Comparison of ENCODE assay signal across 32 mouse cellular contexts in genomic region chr11:79943136-79943535, GRCm38 (mm10). TPM values are rescaled to one million over a fixed set of nuclear protein-coding genes. Genes with fewer than 3 reads are reported as not detected.
DNase-seq lines count a peak whose midpoint lies in the region; ATAC-seq and TF ChIP-seq lines count a peak whose summit lies in the region.
"Had no signal": no experiment of that assay in that cellular context is flagged by ENCODE, and none has a peak within 500 bp of the region (broad histone marks: within the 10 kb centered on the region; RNA-seq: fewer than 3 reads in every experiment).

No protein-coding gene starts in this region.

- H3K36me3 ChIP-seq in heart, embryonic 12.5 days = peaks cover 86% of the 10 kb centered on the region
- H3K36me3 ChIP-seq in heart, adult 2 months (ENCODE audit: control insufficient read depth, insufficient read depth, low read length) = peaks cover 5% of the 10 kb centered on the region; the same call in 1 of the 2 replicates
- peaks cover 86% of the 10 kb centered on the region for H3K36me3 ChIP-seq in liver, embryonic 13.5 days
- peaks cover 64% of the 10 kb centered on the region for H3K36me3 ChIP-seq in liver, postnatal 0 days (replicated peaks; ENCODE audit: insufficient read depth, low read length)
- H3K36me3 ChIP-seq in liver, embryonic 16.5 days (ENCODE audit: control insufficient read depth, insufficient read depth) = peaks cover 39% of the 10 kb centered on the region

- no peaks in the 10 kb centered on the region for H3K27me3 ChIP-seq in heart, embryonic 12.5 days (replicated peaks)
- H3K27me3 ChIP-seq in heart, adult 2 months (ENCODE audit: control insufficient read depth, insufficient read depth, low read length) = no peaks in the 10 kb centered on the region
- no peaks in the 10 kb centered on the region for H3K27me3 ChIP-seq in liver, embryonic 13.5 days
- H3K27me3 ChIP-seq in liver, postnatal 0 days (ENCODE audit: insufficient read depth, low read length) = no peaks in the 10 kb centered on the region
- no peaks in the 10 kb centered on the region for H3K27me3 ChIP-seq in liver, embryonic 16.5 days (ENCODE audit: control insufficient read depth, insufficient read depth, low read depth, low read length)
- H3K27me3 ChIP-seq: CH12.LX; embryonic facial prominence, embryonic 13.5 days; forebrain, embryonic 12.5 days; forebrain, embryonic 15.5 days; heart, embryonic 15.5 days; intestine, embryonic 15.5 days; Patski had no signal

- no peaks in the 10 kb centered on the region for H3K4me1 ChIP-seq in heart, embryonic 12.5 days (replicated peaks)
- H3K4me1 ChIP-seq in heart, adult 2 months (ENCODE audit: control insufficient read depth, insufficient read depth, low read length) = no peaks in the 10 kb centered on the region
- peaks cover 13% of the 10 kb centered on the region for H3K4me1 ChIP-seq in liver, embryonic 13.5 days (replicated peaks)
- no peaks in the 10 kb centered on the region for H3K4me1 ChIP-seq in liver, postnatal 0 days (ENCODE audit: insufficient read depth)
- H3K4me1 ChIP-seq in liver, embryonic 16.5 days (ENCODE audit: control insufficient read depth, low read depth, low read length) = peaks cover 9% of the 10 kb centered on the region
- H3K4me1 ChIP-seq: embryonic facial prominence, embryonic 10.5 days; embryonic facial prominence, embryonic 13.5 days; forebrain, embryonic 12.5 days; forebrain, embryonic 15.5 days; heart, embryonic 15.5 days; intestine, embryonic 15.5 days had no signal

- no peaks in the 10 kb centered on the region for H3K79me2 ChIP-seq in heart, adult 2 months (replicated peaks; ENCODE audit: control insufficient read depth, insufficient read depth, low read length)

- 90% methylated on average over 8 of the region's 8 CpGs for WGBS in heart, embryonic 12.5 days
- 93% methylated on average over 8 of the region's 8 CpGs for WGBS in heart, adult 2 months
- 89% methylated on average over 8 of the region's 8 CpGs for WGBS in liver, embryonic 13.5 days (ENCODE audit: insufficient replicate concordance)
- 92% methylated on average over 8 of the region's 8 CpGs for WGBS in liver, postnatal 0 days (ENCODE audit: insufficient replicate concordance)
- WGBS in liver, embryonic 16.5 days (ENCODE audit: insufficient replicate concordance) = 88% methylated on average over 8 of the region's 8 CpGs

- no peaks in the 10 kb centered on the region for H3K9me3 ChIP-seq in heart, embryonic 12.5 days (replicated peaks)
- no peaks in the 10 kb centered on the region for H3K9me3 ChIP-seq in liver, embryonic 13.5 days (replicated peaks)
- H3K9me3 ChIP-seq in liver, postnatal 0 days (ENCODE audit: low read length) = no peaks in the 10 kb centered on the region
- H3K9me3 ChIP-seq in liver, embryonic 16.5 days (replicated peaks; ENCODE audit: control insufficient read depth, low read length) = no peaks in the 10 kb centered on the region
- H3K9me3 ChIP-seq: embryonic facial prominence, embryonic 10.5 days; embryonic facial prominence, embryonic 13.5 days; forebrain, embryonic 12.5 days; forebrain, embryonic 15.5 days; G1E; heart, embryonic 15.5 days; intestine, embryonic 15.5 days had no signal

- peak overlapping the region; percentile 57; the same call in 1 of the 2 replicates for H3K27ac ChIP-seq in heart, embryonic 12.5 days (ENCODE audit: poor library complexity, severe bottlenecking)
- no peak overlapping the region for H3K27ac ChIP-seq in heart, adult 2 months
- H3K27ac ChIP-seq in liver, embryonic 13.5 days = peak overlapping the region; percentile 48; the same call in 1 of the 2 replicates
- H3K27ac ChIP-seq in liver, postnatal 0 days (ENCODE audit: low read depth) = no peak overlapping the region
- no peak overlapping the region for H3K27ac ChIP-seq in liver, embryonic 16.5 days (ENCODE audit: low read length)
- H3K27ac ChIP-seq: embryonic facial prominence, embryonic 10.5 days; embryonic facial prominence, embryonic 13.5 days; forebrain, embryonic 12.5 days; forebrain, embryonic 15.5 days; heart, embryonic 15.5 days; hindbrain, embryonic 14.5 days; intestine, embryonic 15.5 days had no signal

- no peak for TF ChIP-seq CTCF in heart, adult 2 months (IDR thresholded peaks at IDR 0.05)
- no peak for TF ChIP-seq CTCF in liver, postnatal 0 days (IDR thresholded peaks at IDR 0.05; ENCODE audit: low read depth)

- H3K4me3 ChIP-seq in heart, embryonic 12.5 days = no peak overlapping the region
- no peak overlapping the region for H3K4me3 ChIP-seq in heart, adult 2 months
- H3K4me3 ChIP-seq in liver, embryonic 13.5 days (replicated peaks) = no peak overlapping the region
- no peak overlapping the region for H3K4me3 ChIP-seq in liver, postnatal 0 days (ENCODE audit: low read depth, low read length)
- no peak overlapping the region for H3K4me3 ChIP-seq in liver, embryonic 16.5 days (ENCODE audit: low read depth, low read length)
- H3K4me3 ChIP-seq: embryonic facial prominence, embryonic 10.5 days; embryonic facial prominence, embryonic 13.5 days; erythroblast, embryonic 14.5 days; forebrain, embryonic 12.5 days; forebrain, embryonic 15.5 days; heart, embryonic 15.5 days; intestine, embryonic 15.5 days had no signal

- no peak overlapping the region for H3K9ac ChIP-seq in heart, embryonic 12.5 days
- H3K9ac ChIP-seq in heart, adult 2 months (ENCODE audit: low read depth, low read length) = no peak overlapping the region
- H3K9ac ChIP-seq in liver, embryonic 13.5 days = peak overlapping the region; percentile 31; the same call in 1 of the 2 replicates
- H3K9ac ChIP-seq in liver, postnatal 0 days (replicated peaks) = no peak overlapping the region
- H3K9ac ChIP-seq in liver, embryonic 16.5 days (ENCODE audit: low read depth, low read length) = no peak overlapping the region
- H3K9ac ChIP-seq: embryonic facial prominence, embryonic 13.5 days; forebrain, embryonic 12.5 days; forebrain, embryonic 15.5 days; heart, embryonic 15.5 days; hindbrain, embryonic 14.5 days; intestine, embryonic 15.5 days had no signal

- intact Hi-C loops in heart, adult 2 months (cut with DNase I) = loop anchor here (10.0 kb wide), 1 partner anchor 498 kb away; no protein-coding TSS in a partner anchor

- H3K4me2 ChIP-seq in heart, embryonic 12.5 days = peak overlapping the region; percentile 15; the same call in 1 of the 2 replicates
- H3K4me2 ChIP-seq in liver, embryonic 13.5 days = peak overlapping the region; percentile 30
- no peak overlapping the region for H3K4me2 ChIP-seq in liver, postnatal 0 days (ENCODE audit: low read depth, low read length)
- H3K4me2 ChIP-seq in liver, embryonic 16.5 days (ENCODE audit: low read depth, low read length) = peak overlapping the region; percentile 31; the same call in 1 of the 2 replicates
- H3K4me2 ChIP-seq: embryonic facial prominence, embryonic 13.5 days; forebrain, embryonic 12.5 days; forebrain, embryonic 15.5 days; heart, embryonic 15.5 days; hindbrain, embryonic 14.5 days; intestine, embryonic 15.5 days had no signal

- no peak for TF ChIP-seq EP300 in heart, adult 2 months (IDR thresholded peaks at IDR 0.05; ENCODE audit: insufficient read depth, low read depth, low read length)
- no peak for TF ChIP-seq EP300 in liver, postnatal 0 days (IDR thresholded peaks at IDR 0.05; ENCODE audit: low read depth)

- no peak for TF ChIP-seq POLR2A in heart, adult 2 months (IDR thresholded peaks at IDR 0.05; ENCODE audit: insufficient read depth, low read depth, low read length)

- ATAC-seq in heart, embryonic 12.5 days (ENCODE audit: insufficient number of reproducible peaks, low FRiP score) = no peak
- ATAC-seq in liver, embryonic 13.5 days (ENCODE audit: low read depth) = no peak
- no peak for ATAC-seq in liver, postnatal 0 days
- no peak for ATAC-seq in liver, embryonic 16.5 days (ENCODE audit: low read depth)
- ATAC-seq: activated CD4-positive, CD25-positive, alpha-beta regulatory T cell, adult 4 months; forebrain, embryonic 15.5 days; Patski had no signal

- no peak for DNase-seq in heart, adult 2 months
- no peak for DNase-seq in liver, embryonic 13.5 days
- DNase-seq in liver, postnatal 0 days = no peak
- peak; percentile 8 for DNase-seq in thymus, postnatal 0 days (ENCODE audit: low spot score)
- DNase-seq in thymus, postnatal 10 days (ENCODE audit: low spot score in 2 of 2) = no peak
- no peak for DNase-seq in kidney, adult 18-20 months
- DNase-seq: adrenal gland, adult 8-10 months; adrenal gland, postnatal 25 days; B cell, adult 2 months; cerebellum, adult 11-12 months; cerebellum, adult 8-10 months; cerebellum, postnatal 10 days; cerebellum, postnatal 36 days; embryo, embryonic 11 days; gastrocnemius, postnatal 10 days; gastrocnemius, postnatal 36 days; heart, postnatal 10 days; heart, postnatal 36 days had no signal

RNA-seq across cellular contexts. Expression of gene Utp6, which starts 19.1 kb away (rescaled TPM):
- 39.1 and 40.2 TPM in 2 replicates for polyA plus RNA-seq in heart, embryonic 12.5 days (2016; fragmentation: Nextera tagmentation; extraction: Ambion mirVana)
- 10 to 100 TPM; 25.5 to 26.6 TPM for total RNA-seq in heart, adult 2 months (2021)
- polyA plus RNA-seq in heart, adult 2 months (2012; rRNA removed) = 5.9 and 11.7 TPM in 2 replicates
- polyA plus RNA-seq in liver, embryonic 13.5 days (2015; fragmentation: Nextera tagmentation; extraction: Ambion mirVana) = 30.0 and 42.6 TPM in 2 replicates
- polyA plus RNA-seq in liver, postnatal 0 days (2015; fragmentation: Nextera tagmentation; extraction: Ambion mirVana) = 15.1 and 15.9 TPM in 2 replicates
- 58.3 and 60.7 TPM in 2 replicates for polyA plus RNA-seq in thymus, postnatal 0 days (2015; fragmentation: Nextera tagmentation; extraction: Ambion mirVana)
- 18.5 and 21.3 TPM in 2 replicates for polyA plus RNA-seq in liver, embryonic 16.5 days (2015; fragmentation: Nextera tagmentation; extraction: Ambion mirVana)

RNA-seq across cellular contexts. Expression of gene Suz12, which starts 49.8 kb away (rescaled TPM):
- polyA plus RNA-seq in heart, embryonic 12.5 days (2016; fragmentation: Nextera tagmentation; extraction: Ambion mirVana) = 22.7 and 25.4 TPM in 2 replicates
- 10 to 100 TPM; 23.9 to 26.7 TPM for total RNA-seq in heart, adult 2 months (2021)
- 3.7 and 7.8 TPM in 2 replicates for polyA plus RNA-seq in heart, adult 2 months (2012; rRNA removed)
- polyA plus RNA-seq in liver, embryonic 13.5 days (2015; fragmentation: Nextera tagmentation; extraction: Ambion mirVana) = 16.4 and 20.4 TPM in 2 replicates
- 10.7 and 11.2 TPM in 2 replicates for polyA plus RNA-seq in liver, postnatal 0 days (2015; fragmentation: Nextera tagmentation; extraction: Ambion mirVana)
- polyA plus RNA-seq in thymus, postnatal 0 days (2015; fragmentation: Nextera tagmentation; extraction: Ambion mirVana) = 33.4 and 44.3 TPM in 2 replicates
- 11.4 and 11.6 TPM in 2 replicates for polyA plus RNA-seq in liver, embryonic 16.5 days (2015; fragmentation: Nextera tagmentation; extraction: Ambion mirVana)

Comparison
In these comparisons a context has a peak if more than half of its experiments do, and no peak if none do; other contexts are left out.
1. H3K27ac ChIP-seq: peak in heart, embryonic 12.5 days (single experiment) and liver, embryonic 13.5 days (single experiment); none in heart, adult 2 months (single experiment), liver, postnatal 0 days (single experiment) and liver, embryonic 16.5 days (single experiment).